8 mouse cellular contexts compared by ENCODE assay signal in the genomic region with DNA sequence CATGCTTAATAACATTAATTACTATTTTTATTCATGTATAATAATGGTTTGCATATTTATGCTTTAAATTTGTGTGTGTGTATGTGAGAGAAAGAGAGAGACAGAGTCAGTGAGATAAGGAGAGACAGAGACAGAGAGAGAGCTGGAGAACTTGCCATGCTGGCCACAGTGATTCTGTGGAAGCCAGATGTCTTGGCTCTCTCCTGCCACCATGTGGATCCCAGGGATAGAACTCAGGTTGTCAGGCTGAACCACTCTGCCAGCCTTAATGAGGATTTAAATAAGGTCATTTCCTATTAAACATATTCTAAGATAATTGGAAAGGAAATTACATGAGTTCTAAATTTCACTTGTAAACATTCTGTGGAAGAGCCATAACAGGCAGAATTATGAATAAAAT.
DNase-seq lines count a peak whose midpoint lies in the region; ATAC-seq lines count a peak whose summit lies in the region.

No protein-coding gene starts in this region.

- H3K4me1 ChIP-seq in hindbrain, embryonic 15.5 days (replicated peaks) = no peaks in the 10 kb centered on the region
- H3K4me1 ChIP-seq in neural tube, embryonic 14.5 days (ENCODE audit: control insufficient read depth, insufficient read depth, low read length) = no peaks in the 10 kb centered on the region

- H3K27ac ChIP-seq in hindbrain, embryonic 15.5 days (replicated peaks) = no peak overlapping the region
- H3K27ac ChIP-seq in neural tube, embryonic 14.5 days (ENCODE audit: low read depth, low read length) = no peak overlapping the region

- no peaks in the 10 kb centered on the region for H3K36me3 ChIP-seq in hindbrain, embryonic 15.5 days
- no peaks in the 10 kb centered on the region for H3K36me3 ChIP-seq in neural tube, embryonic 14.5 days (ENCODE audit: control insufficient read depth, insufficient read depth, low read length)

- no peak overlapping the region for H3K9ac ChIP-seq in hindbrain, embryonic 15.5 days
- no peak overlapping the region for H3K9ac ChIP-seq in neural tube, embryonic 14.5 days (replicated peaks; ENCODE audit: low read depth, low read length)

- peak; percentile 8 for DNase-seq in CD4-positive, CD25-positive, alpha-beta regulatory T cell, adult 2 months (ENCODE audit: low read depth, low spot score)
- DNase-seq in left cerebral cortex, adult 18-20 months (ENCODE audit: low spot score in 2 of 2) = peak; percentile 41 to 47
- no peak for DNase-seq in left cerebral cortex, postnatal 36 days (ENCODE audit: low spot score in 2 of 2)
- peak; percentile 59 for DNase-seq in adipocyte (ENCODE audit: low spot score)
- DNase-seq in spleen, adult 12 weeks (ENCODE audit: low spot score) = no peak

- no peak for ATAC-seq in CD4-positive, CD25-positive, alpha-beta regulatory T cell, adult 4 months
- ATAC-seq in hindbrain, embryonic 15.5 days (ENCODE audit: low FRiP score, low read depth) = 0 out of 2 replicates have a peak, but pooled peaks have one; percentile 56
- ATAC-seq in neural tube, embryonic 14.5 days (ENCODE audit: low read depth) = peak; percentile 77; the same call in 1 of the 2 replicates

- no peak overlapping the region for H3K4me2 ChIP-seq in hindbrain, embryonic 15.5 days
- no peak overlapping the region for H3K4me2 ChIP-seq in neural tube, embryonic 14.5 days (ENCODE audit: low read depth, low read length)

- no peak overlapping the region for H3K4me3 ChIP-seq in hindbrain, embryonic 15.5 days
- H3K4me3 ChIP-seq in neural tube, embryonic 14.5 days (ENCODE audit: low read depth, low read length) = no peak overlapping the region

- H3K9me3 ChIP-seq in hindbrain, embryonic 15.5 days = no peaks in the 10 kb centered on the region
- H3K9me3 ChIP-seq in neural tube, embryonic 14.5 days (ENCODE audit: control insufficient read depth, low read length) = no peaks in the 10 kb centered on the region

- intact Hi-C loops in left cerebral cortex, postnatal 36 days (cut with DNase I) = loop anchor here (5.0 kb wide), 1 partner anchor 1598 kb away; no protein-coding TSS in a partner anchor

- H3K27me3 ChIP-seq in hindbrain, embryonic 15.5 days = no peaks in the 10 kb centered on the region
- H3K27me3 ChIP-seq in neural tube, embryonic 14.5 days (ENCODE audit: control insufficient read depth, insufficient read depth, low read length) = no peaks in the 10 kb centered on the region

Comparison
In these comparisons a context has a peak if more than half of its experiments do, and no peak if none do; other contexts are left out.
1. DNase-seq: peak in CD4-positive, CD25-positive, alpha-beta regulatory T cell, adult 2 months (single experiment), left cerebral cortex, adult 18-20 months (2 of 2) and adipocyte (single experiment); none in left cerebral cortex, postnatal 36 days (0 of 2) and spleen, adult 12 weeks (single experiment).